Comparison of ENCODE assay signal across 11 mouse cellular contexts in genomic region chr9:102758851-102759250, GRCm38 (mm10). TPM values are rescaled to one million over a fixed set of nuclear protein-coding genes. Genes with fewer than 3 reads are reported as not detected.
A peak's percentile ranks its signal among the peaks of the same experiment; 100 is the strongest.
DNase-seq lines count a peak whose midpoint lies in the region; ATAC-seq and TF ChIP-seq lines count a peak whose summit lies in the region.
"Had no signal": no experiment of that assay in that cellular context is flagged by ENCODE, and none has a peak within 500 bp of the region (broad histone marks: within the 10 kb centered on the region; RNA-seq: fewer than 3 reads in every experiment).

No protein-coding gene starts in this region.

- H3K36me3 ChIP-seq in heart, adult 2 months (ENCODE audit: control insufficient read depth, insufficient read depth, low read length) = no peaks in the 10 kb centered on the region
- H3K36me3 ChIP-seq in kidney, embryonic 16.5 days (ENCODE audit: insufficient read depth, low read length) = no peaks in the 10 kb centered on the region
- no peaks in the 10 kb centered on the region for H3K36me3 ChIP-seq in limb, embryonic 13.5 days
- no peaks in the 10 kb centered on the region for H3K36me3 ChIP-seq in thymus, adult 2 months (ENCODE audit: control insufficient read depth, insufficient read depth, low read length)
- H3K36me3 ChIP-seq: hindbrain, embryonic 15.5 days had no signal

- 0 out of 2 replicates have a peak, but pooled peaks cover 2% of the 10 kb centered on the region for H3K27me3 ChIP-seq in heart, adult 2 months (ENCODE audit: control insufficient read depth, insufficient read depth, low read length)
- no peaks in the 10 kb centered on the region for H3K27me3 ChIP-seq in kidney, embryonic 16.5 days (ENCODE audit: insufficient read depth, low read length)
- H3K27me3 ChIP-seq in limb, embryonic 13.5 days = no peaks in the 10 kb centered on the region
- no peaks in the 10 kb centered on the region for H3K27me3 ChIP-seq in thymus, adult 2 months (ENCODE audit: control insufficient read depth, insufficient read depth, low read length)
- H3K27me3 ChIP-seq: hindbrain, embryonic 15.5 days had no signal

- ATAC-seq in kidney, embryonic 16.5 days (ENCODE audit: low FRiP score, low TSS enrichment) = no peak
- ATAC-seq in limb, embryonic 13.5 days (ENCODE audit: low FRiP score, low read depth) = no peak
- ATAC-seq: forebrain, postnatal 0 days had no signal

- no peak for TF ChIP-seq EP300 in heart, adult 2 months (IDR thresholded peaks at IDR 0.05; ENCODE audit: insufficient read depth, low read depth, low read length)

- no peak overlapping the region for H3K9ac ChIP-seq in heart, adult 2 months (ENCODE audit: low read depth, low read length)
- H3K9ac ChIP-seq in kidney, embryonic 16.5 days (replicated peaks; ENCODE audit: low read length) = 0 out of 2 replicates have a peak overlapping the region, but pooled peaks have one; percentile 22
- no peak overlapping the region for H3K9ac ChIP-seq in limb, embryonic 13.5 days
- H3K9ac ChIP-seq: forebrain, postnatal 0 days; hindbrain, embryonic 15.5 days had no signal

- intact Hi-C loops in heart, adult 2 months (cut with DNase I) = no loop called here
- intact Hi-C loops in heart, postnatal 25 days (cut with DNase I) = no loop called here

- no peaks in the 10 kb centered on the region for H3K79me2 ChIP-seq in heart, adult 2 months (replicated peaks; ENCODE audit: control insufficient read depth, insufficient read depth, low read length)

- TF ChIP-seq POLR2A in heart, adult 2 months (IDR thresholded peaks at IDR 0.05; ENCODE audit: insufficient read depth, low read depth, low read length) = no peak
- TF ChIP-seq POLR2A in thymus, adult 2 months (IDR thresholded peaks at IDR 0.05; ENCODE audit: control insufficient read depth, extremely low read depth, insufficient read depth, low read length, poor library complexity) = no peak

- H3K4me1 ChIP-seq in heart, adult 2 months (ENCODE audit: control insufficient read depth, insufficient read depth, low read length) = peaks cover 17% of the 10 kb centered on the region
- H3K4me1 ChIP-seq in kidney, embryonic 16.5 days (ENCODE audit: insufficient read depth, low read length) = peaks cover 46% of the 10 kb centered on the region
- H3K4me1 ChIP-seq in limb, embryonic 13.5 days = peaks cover 37% of the 10 kb centered on the region
- no peaks in the 10 kb centered on the region for H3K4me1 ChIP-seq in thymus, adult 2 months (replicated peaks; ENCODE audit: control insufficient read depth, insufficient read depth, low read length)
- H3K4me1 ChIP-seq: hindbrain, embryonic 15.5 days had no signal

- 23% methylated on average over 1 of the region's 1 CpGs for WGBS in heart, adult 2 months
- WGBS in kidney, embryonic 16.5 days = 36% methylated on average over 1 of the region's 1 CpGs
- 22% methylated on average over 1 of the region's 1 CpGs for WGBS in limb, embryonic 13.5 days
- WGBS in thymus, adult 2 months = 46% methylated on average over 1 of the region's 1 CpGs

- no peak for DNase-seq in heart, adult 2 months
- DNase-seq in heart, postnatal 25 days (ENCODE audit: low spot score) = no peak
- DNase-seq in kidney, adult 9 months = no peak
- DNase-seq in adipocyte (ENCODE audit: low spot score) = peak; percentile 26
- no peak for DNase-seq in thymus, adult 2 months
- DNase-seq in layer of hippocampus, postnatal 25 days (ENCODE audit: extremely low spot score in 1 of 2, low spot score in 1 of 2) = no peak
- DNase-seq: forebrain, postnatal 0 days; right cerebral cortex, postnatal 25 days had no signal

- peak overlapping the region; percentile 63 for H3K27ac ChIP-seq in heart, adult 2 months
- H3K27ac ChIP-seq in kidney, embryonic 16.5 days (ENCODE audit: low read length) = peak overlapping the region; percentile 71; the same call in 1 of the 2 replicates
- peak overlapping the region; percentile 52 for H3K27ac ChIP-seq in limb, embryonic 13.5 days
- H3K27ac ChIP-seq in thymus, adult 2 months (ENCODE audit: control insufficient read depth, insufficient read depth, low read length) = no peak overlapping the region

- H3K9me3 ChIP-seq in kidney, embryonic 16.5 days (ENCODE audit: low read length) = no peaks in the 10 kb centered on the region
- no peaks in the 10 kb centered on the region for H3K9me3 ChIP-seq in limb, embryonic 13.5 days
- H3K9me3 ChIP-seq: hindbrain, embryonic 15.5 days had no signal

- no peak for TF ChIP-seq CTCF in heart, adult 2 months (IDR thresholded peaks at IDR 0.05)
- TF ChIP-seq CTCF in thymus, adult 2 months (IDR thresholded peaks at IDR 0.05; ENCODE audit: borderline replicate concordance, control insufficient read depth, extremely low read depth, insufficient read depth, low read length, poor library complexity) = no peak

- H3K4me3 ChIP-seq in heart, adult 2 months = no peak overlapping the region
- no peak overlapping the region for H3K4me3 ChIP-seq in kidney, embryonic 16.5 days (ENCODE audit: low read length)
- H3K4me3 ChIP-seq in limb, embryonic 13.5 days = no peak overlapping the region
- H3K4me3 ChIP-seq in thymus, adult 2 months (ENCODE audit: control insufficient read depth, insufficient read depth, low read length) = no peak overlapping the region
- H3K4me3 ChIP-seq: hindbrain, embryonic 15.5 days had no signal

- no peak overlapping the region for H3K4me2 ChIP-seq in kidney, embryonic 16.5 days (replicated peaks; ENCODE audit: low read depth, low read length)
- H3K4me2 ChIP-seq in limb, embryonic 13.5 days (replicated peaks) = no peak overlapping the region
- H3K4me2 ChIP-seq: hindbrain, embryonic 15.5 days had no signal

RNA-seq across cellular contexts. Expression of gene Amotl2, which starts 42.4 kb away (rescaled TPM):
- total RNA-seq in heart, adult 2 months (2021) = 10 to 100 TPM; 56.5 to 66.3 TPM
- polyA plus RNA-seq in heart, adult 2 months (2012; rRNA removed) = 25.9 and 28.3 TPM in 2 replicates
- total RNA-seq in heart, postnatal 25 days (2021) = 10 to 100 TPM; 56.4 to 59.5 TPM
- 40.9 and 41.5 TPM in 2 replicates for polyA plus RNA-seq in kidney, embryonic 16.5 days (2015; fragmentation: Nextera tagmentation; extraction: Ambion mirVana)
- polyA plus RNA-seq in limb, embryonic 13.5 days (2015; fragmentation: Nextera tagmentation; extraction: Ambion mirVana) = 66.8 and 71.3 TPM in 2 replicates
- 6.7 and 7.2 TPM in 2 replicates for polyA plus RNA-seq in thymus, adult 2 months (2012; rRNA removed)
- total RNA-seq in layer of hippocampus, postnatal 25 days (2021) = 10 to 100 TPM; 19.1 to 24.1 TPM
